23 mouse cellular contexts compared by ENCODE assay signal in the genomic region with DNA sequence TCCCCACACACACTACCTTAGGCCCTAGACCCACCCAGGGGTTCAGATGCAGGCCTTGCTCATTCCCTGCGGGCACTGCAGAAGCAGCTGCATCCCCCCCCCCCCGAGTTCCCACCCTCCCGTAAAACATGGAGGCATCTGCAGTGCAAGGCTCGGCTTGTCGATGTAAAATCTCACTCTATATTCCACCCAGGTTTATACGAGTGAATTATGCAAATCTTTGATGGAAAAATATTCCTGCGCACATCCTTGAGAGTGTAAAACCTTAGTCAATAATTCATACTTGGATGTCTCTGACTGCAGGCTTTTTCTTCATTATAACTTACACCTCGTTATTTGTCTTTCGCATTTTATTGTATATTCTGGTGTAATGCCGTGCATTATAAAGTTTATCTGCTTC.
DNase-seq lines count a peak whose midpoint lies in the region; ATAC-seq and TF ChIP-seq lines count a peak whose summit lies in the region.
"Had no signal": no experiment of that assay in that cellular context is flagged by ENCODE, and none has a peak within 500 bp of the region (broad histone marks: within the 10 kb centered on the region; RNA-seq: fewer than 3 reads in every experiment).

No protein-coding gene starts in this region.

- no peak overlapping the region for H3K9ac ChIP-seq in midbrain, embryonic 11.5 days (ENCODE audit: low read length)
- H3K9ac ChIP-seq in forebrain, postnatal 0 days, result no peak overlapping the region
- H3K9ac ChIP-seq in midbrain, embryonic 13.5 days (replicated peaks), result no peak overlapping the region
- H3K9ac ChIP-seq in neural tube, embryonic 15.5 days (replicated peaks), result no peak overlapping the region
- H3K9ac ChIP-seq: limb, embryonic 13.5 days; liver, embryonic 12.5 days; stomach, embryonic 15.5 days had no signal

- H3K27me3 ChIP-seq in midbrain, embryonic 11.5 days (ENCODE audit: control insufficient read depth, insufficient read depth, low read length), result no peaks in the 10 kb centered on the region
- no peaks in the 10 kb centered on the region for H3K27me3 ChIP-seq in midbrain, embryonic 10.5 days (ENCODE audit: low read depth, poor library complexity, severe bottlenecking)
- H3K27me3 ChIP-seq in forebrain, postnatal 0 days (ENCODE audit: insufficient read depth, low read length), result no peaks in the 10 kb centered on the region
- H3K27me3 ChIP-seq in midbrain, embryonic 13.5 days, result no peaks in the 10 kb centered on the region
- H3K27me3 ChIP-seq in neural tube, embryonic 15.5 days (replicated peaks), result no peaks in the 10 kb centered on the region
- H3K27me3 ChIP-seq: liver, embryonic 12.5 days had no signal

- no peak for ATAC-seq in midbrain, embryonic 11.5 days (ENCODE audit: low FRiP score)
- peak; percentile 59 for ATAC-seq in forebrain, postnatal 0 days
- 0 out of 2 replicates have a peak, but pooled peaks have one; percentile 37 for ATAC-seq in midbrain, embryonic 13.5 days
- peak; percentile 51; the same call in 1 of the 2 replicates for ATAC-seq in neural tube, embryonic 15.5 days (ENCODE audit: low FRiP score)
- ATAC-seq: intestine, embryonic 16.5 days; liver, embryonic 12.5 days had no signal

- H3K36me3 ChIP-seq in midbrain, embryonic 11.5 days (ENCODE audit: control insufficient read depth, insufficient read depth, low read length), result no peaks in the 10 kb centered on the region
- no peaks in the 10 kb centered on the region for H3K36me3 ChIP-seq in midbrain, embryonic 10.5 days
- H3K36me3 ChIP-seq in forebrain, postnatal 0 days (ENCODE audit: insufficient read depth), result peaks cover 40% of the 10 kb centered on the region
- 0 out of 2 replicates have a peak, but pooled peaks cover 3% of the 10 kb centered on the region for H3K36me3 ChIP-seq in midbrain, embryonic 13.5 days
- H3K36me3 ChIP-seq in neural tube, embryonic 15.5 days, result 0 out of 2 replicates have a peak, but pooled peaks cover 3% of the 10 kb centered on the region
- H3K36me3 ChIP-seq: limb, embryonic 13.5 days; liver, embryonic 12.5 days; stomach, embryonic 15.5 days had no signal

- TF ChIP-seq CTCF in forebrain, postnatal 0 days (IDR thresholded peaks at IDR 0.05; ENCODE audit: low read depth), result no peak

- H3K27ac ChIP-seq in midbrain, embryonic 11.5 days (ENCODE audit: low read depth, low read length), result no peak overlapping the region
- H3K27ac ChIP-seq in midbrain, embryonic 10.5 days (replicated peaks), result no peak overlapping the region
- peak overlapping the region; percentile 40; the same call in 1 of the 2 replicates for H3K27ac ChIP-seq in forebrain, postnatal 0 days (ENCODE audit: low read depth, low read length)
- H3K27ac ChIP-seq in midbrain, embryonic 13.5 days, result peak overlapping the region; percentile 72
- H3K27ac ChIP-seq in neural tube, embryonic 15.5 days (replicated peaks), result peak overlapping the region; percentile 58; the same call in 1 of the 2 replicates
- H3K27ac ChIP-seq: limb, embryonic 13.5 days; liver, embryonic 12.5 days; stomach, embryonic 15.5 days had no signal

- H3K4me3 ChIP-seq in midbrain, embryonic 11.5 days (ENCODE audit: low read depth, low read length), result no peak overlapping the region
- H3K4me3 ChIP-seq in midbrain, embryonic 10.5 days, result no peak overlapping the region
- H3K4me3 ChIP-seq in forebrain, postnatal 0 days (ENCODE audit: low read depth, low read length), result no peak overlapping the region
- no peak overlapping the region for H3K4me3 ChIP-seq in midbrain, embryonic 13.5 days (replicated peaks)
- H3K4me3 ChIP-seq in neural tube, embryonic 15.5 days (replicated peaks), result no peak overlapping the region
- H3K4me3 ChIP-seq: limb, embryonic 13.5 days; liver, embryonic 12.5 days; stomach, embryonic 15.5 days had no signal

- H3K9me3 ChIP-seq in midbrain, embryonic 11.5 days (ENCODE audit: control insufficient read depth, low read length), result no peaks in the 10 kb centered on the region
- no peaks in the 10 kb centered on the region for H3K9me3 ChIP-seq in midbrain, embryonic 10.5 days (replicated peaks)
- H3K9me3 ChIP-seq in forebrain, postnatal 0 days (ENCODE audit: low read length), result no peaks in the 10 kb centered on the region
- H3K9me3 ChIP-seq in midbrain, embryonic 13.5 days, result no peaks in the 10 kb centered on the region
- H3K9me3 ChIP-seq in neural tube, embryonic 15.5 days (replicated peaks), result no peaks in the 10 kb centered on the region
- H3K9me3 ChIP-seq: limb, embryonic 13.5 days; liver, embryonic 12.5 days; stomach, embryonic 15.5 days had no signal

- no peaks in the 10 kb centered on the region for H3K4me1 ChIP-seq in midbrain, embryonic 11.5 days (ENCODE audit: control insufficient read depth, insufficient read depth, low read length)
- H3K4me1 ChIP-seq in midbrain, embryonic 10.5 days, result peaks cover 9% of the 10 kb centered on the region
- H3K4me1 ChIP-seq in forebrain, postnatal 0 days (ENCODE audit: insufficient read depth), result no peaks in the 10 kb centered on the region
- H3K4me1 ChIP-seq in midbrain, embryonic 13.5 days (replicated peaks), result peaks cover 50% of the 10 kb centered on the region
- H3K4me1 ChIP-seq in neural tube, embryonic 15.5 days, result peaks cover 27% of the 10 kb centered on the region
- H3K4me1 ChIP-seq: liver, embryonic 12.5 days; stomach, embryonic 15.5 days had no signal

- DNase-seq in midbrain, embryonic 11.5 days (ENCODE audit: low spot score, missing footprints), result peak; percentile 72
- no peak for DNase-seq in midbrain, embryonic 10.5 days (ENCODE audit: low spot score)
- peak; percentile 22 for DNase-seq in forebrain, postnatal 0 days
- no peak for DNase-seq in right cerebral cortex, adult 2 months (ENCODE audit: low spot score in 2 of 2)
- DNase-seq in urinary bladder, postnatal 25 days (ENCODE audit: low spot score), result no peak
- DNase-seq: adrenal gland, adult 8-10 months; B cell, adult 2 months; cerebellum, adult 9-10 months; gastrocnemius, postnatal 10 days; heart, adult 11 months; kidney, postnatal 36 days; lung, adult 18-20 months; lung, postnatal 10 days; retina, postnatal 1 day; right cerebral cortex, postnatal 4 days; thymus, postnatal 4 days had no signal

- 85% methylated on average over 10 of the region's 10 CpGs for WGBS in midbrain, embryonic 11.5 days
- WGBS in midbrain, embryonic 10.5 days, result 89% methylated on average over 10 of the region's 10 CpGs
- WGBS in forebrain, postnatal 0 days, result 54% methylated on average over 10 of the region's 10 CpGs
- 80% methylated on average over 10 of the region's 10 CpGs for WGBS in midbrain, embryonic 13.5 days
- 55% methylated on average over 10 of the region's 10 CpGs for WGBS in neural tube, embryonic 15.5 days

- no peak overlapping the region for H3K4me2 ChIP-seq in midbrain, embryonic 11.5 days
- no peak overlapping the region for H3K4me2 ChIP-seq in forebrain, postnatal 0 days (ENCODE audit: low read depth)
- no peak overlapping the region for H3K4me2 ChIP-seq in midbrain, embryonic 13.5 days (replicated peaks)
- no peak overlapping the region for H3K4me2 ChIP-seq in neural tube, embryonic 15.5 days
- H3K4me2 ChIP-seq: heart, embryonic 11.5 days; limb, embryonic 13.5 days; liver, embryonic 12.5 days; stomach, embryonic 15.5 days had no signal

Comparison
In these comparisons a context has a peak if more than half of its experiments do, and no peak if none do; other contexts are left out.
1. DNase-seq: peak in midbrain, embryonic 11.5 days (single experiment) and forebrain, postnatal 0 days (single experiment); none in midbrain, embryonic 10.5 days (single experiment), right cerebral cortex, adult 2 months (0 of 2) and urinary bladder, postnatal 25 days (single experiment).
2. H3K27ac ChIP-seq: peak in forebrain, postnatal 0 days (single experiment), midbrain, embryonic 13.5 days (single experiment) and neural tube, embryonic 15.5 days (single experiment); none in midbrain, embryonic 11.5 days (single experiment) and midbrain, embryonic 10.5 days (single experiment).